Mouse (Mus musculus) left cerebral cortex, postnatal 25 days (tissue): ENCODE measurements at regions not wholly inside any gene's neighbourhood (a gene's known extent, or its start where the extent isn't known, plus 50 kb on each side); places are given as distances from the start of the nearest gene placed in this dataset.

Experiments
- DNase-seq, 2 experiments: peaks; one replicate each; pipeline ENCODE4 v3.0.0; 2022; ENCODE audit warnings: low spot score in 2 of 2, mixed read lengths in 1 of 2
- intact Hi-C: fragments of 180-260 bp; cut with DNase I; formaldehyde crosslinking; loops from one replicate; pipeline ENCODE4 v1.15.1; 2025

DNA sequence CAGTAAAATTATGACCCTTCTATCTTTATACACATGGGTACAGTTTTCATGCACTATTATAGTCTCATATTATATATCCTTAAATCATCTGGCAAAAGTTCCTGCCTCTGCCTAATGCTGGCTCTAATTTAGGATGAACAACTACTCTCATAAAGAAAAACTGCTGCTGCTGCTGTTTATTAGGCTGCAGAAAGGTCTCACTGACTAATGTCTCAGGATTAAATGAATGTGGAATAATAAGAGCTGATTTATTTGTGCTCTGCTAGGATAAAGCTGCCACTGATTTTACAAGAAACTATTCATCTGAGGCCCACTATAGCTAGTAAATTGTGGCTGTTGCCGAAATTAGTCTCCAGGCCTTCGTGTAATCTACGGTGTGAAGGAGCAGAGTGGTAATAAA, 590.0 kb downstream of the Psat1 start:
- intact Hi-C loops = no loop called here

DNA sequence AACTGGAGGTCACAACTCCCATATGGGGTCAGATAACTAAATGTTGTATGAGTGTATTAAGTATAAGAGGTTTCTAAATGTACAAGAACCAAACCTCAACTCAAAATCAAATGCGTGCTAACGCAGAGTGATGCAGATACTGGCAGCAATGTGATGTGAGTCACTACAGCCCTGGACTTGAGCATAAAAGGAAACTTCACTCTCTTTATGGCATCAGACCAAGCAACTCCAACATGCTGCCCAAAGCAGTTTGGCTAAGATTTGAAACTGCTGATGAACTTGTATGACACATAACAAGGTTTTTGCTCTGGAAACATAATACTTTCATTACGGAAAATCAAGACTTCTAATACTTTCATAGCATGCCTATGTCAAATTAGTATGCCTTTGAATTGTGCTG, 598.8 kb downstream of the Psat1 start:
- peak in 1 of 2 experiments; percentile 44 for DNase-seq
- intact Hi-C loops = no loop called here

More for the DNA sequence above, 590.0 kb downstream of the Psat1 start:
- no peak for DNase-seq

DNA sequence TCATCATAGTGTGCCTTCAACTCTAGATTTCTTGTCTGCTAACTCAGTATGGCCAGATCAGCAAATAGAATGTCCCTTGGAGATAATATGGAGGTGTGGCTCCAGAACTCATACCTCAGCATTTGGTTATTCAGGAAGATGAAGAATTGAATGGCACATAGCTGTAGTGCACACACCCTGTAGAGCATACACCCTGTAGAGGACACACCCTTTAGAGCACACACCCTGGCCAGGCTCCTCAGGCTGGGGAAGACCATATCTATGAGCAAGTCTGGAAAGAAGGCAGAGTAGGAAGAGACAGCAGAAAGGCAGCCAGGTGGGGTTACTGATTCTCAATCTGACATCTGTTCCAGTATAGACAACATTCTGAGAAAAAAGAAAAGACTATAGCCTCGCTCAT, 604.9 kb downstream of the Psat1 start:
- DNase-seq = no peak
- intact Hi-C loops = no loop called here

DNA sequence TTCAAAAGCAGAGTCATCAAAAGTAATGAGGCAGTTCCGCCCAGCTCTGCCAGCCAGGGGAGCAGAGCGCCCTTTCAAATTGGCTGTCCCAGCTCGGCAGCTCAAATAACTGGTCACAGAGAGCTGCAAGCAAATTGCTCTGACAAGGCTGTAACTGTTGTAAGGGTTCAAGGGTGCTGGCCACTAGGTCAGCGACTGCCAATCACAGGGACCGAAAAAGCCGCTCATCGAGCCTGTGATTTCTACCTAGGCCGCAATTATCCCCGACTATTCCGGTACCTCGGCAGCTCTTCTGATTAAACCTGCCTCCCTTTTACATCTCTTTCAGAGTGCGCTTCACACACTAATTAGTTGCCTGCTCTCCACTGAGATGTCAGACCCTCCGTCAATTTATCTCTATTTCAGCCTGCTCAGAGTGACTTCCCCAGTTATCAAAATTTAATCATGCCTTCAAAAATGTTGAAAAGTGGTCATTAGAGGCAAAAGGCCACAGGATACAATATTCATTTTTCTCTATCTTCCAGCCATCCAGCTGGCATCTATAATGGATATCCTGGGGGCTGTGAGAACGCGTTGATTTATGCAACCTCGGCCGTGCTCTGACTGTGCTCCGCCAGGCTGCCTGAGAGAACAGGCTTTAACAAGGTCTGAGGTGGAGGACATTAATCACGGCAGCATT, 606.7 kb downstream of the Psat1 start:
- peak; percentile 4 to 23 for DNase-seq
- intact Hi-C loops = no loop called here

DNA sequence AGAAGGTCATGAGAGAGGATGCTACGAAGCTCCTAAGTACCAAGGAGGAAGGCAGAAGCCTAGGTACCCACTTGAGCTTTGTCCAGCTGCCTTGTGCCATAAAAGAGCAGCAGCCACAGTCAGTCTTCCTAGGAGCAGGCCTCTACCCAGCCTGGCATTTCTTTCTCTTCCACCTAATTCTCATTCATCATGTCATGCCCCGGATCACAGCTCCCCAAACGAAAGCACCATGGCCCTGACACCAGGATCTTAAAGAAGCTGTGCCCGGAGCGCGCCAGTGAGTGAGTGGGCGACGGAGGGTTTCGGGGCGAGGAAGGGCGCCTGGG, 607.2 kb downstream of the Psat1 start:
- intact Hi-C loops = no loop called here
- no peak for DNase-seq

DNA sequence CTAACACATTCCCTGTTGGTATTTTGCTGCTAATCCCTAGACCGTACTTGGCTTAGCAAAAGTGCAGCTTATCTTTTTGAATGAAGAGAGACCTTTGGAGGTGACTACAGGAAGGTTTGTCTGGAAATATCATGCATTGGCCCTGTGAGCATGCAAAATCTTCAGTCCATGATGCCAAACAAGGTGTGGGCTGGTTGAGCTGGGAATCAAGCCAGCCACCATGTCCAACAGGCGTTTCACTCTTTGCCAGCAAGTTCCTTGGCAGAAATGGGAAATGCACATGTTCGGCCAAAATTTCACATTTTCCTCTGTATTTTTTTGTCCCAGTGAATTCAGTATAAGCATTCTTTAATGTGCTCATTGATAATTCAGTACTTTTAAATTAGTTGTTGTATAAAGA, 617.0 kb downstream of the Psat1 start:
- DNase-seq = peak; percentile 27 to 74

DNA sequence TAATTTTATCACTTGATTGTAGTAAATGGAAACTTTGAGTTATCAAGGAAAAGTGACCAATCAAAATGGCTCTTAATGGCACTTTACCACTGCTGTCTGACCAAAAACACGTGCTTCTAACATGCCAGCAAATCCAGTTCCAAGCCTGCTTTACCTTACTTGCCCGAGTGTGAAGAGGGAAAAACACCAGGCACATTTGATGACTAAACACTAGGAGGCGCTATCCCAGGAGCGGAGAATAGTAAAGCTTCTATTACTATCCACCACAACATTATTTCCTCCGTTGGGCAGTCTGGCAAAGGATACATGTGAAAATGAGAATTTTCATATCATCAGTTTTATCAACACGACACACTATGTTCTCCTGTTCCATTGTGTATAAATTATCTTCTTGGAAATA, 647.7 kb downstream of the Psat1 start:
- DNase-seq = no peak

More for the DNA sequence above, 617.0 kb downstream of the Psat1 start:
- intact Hi-C loops = no loop called here

DNA sequence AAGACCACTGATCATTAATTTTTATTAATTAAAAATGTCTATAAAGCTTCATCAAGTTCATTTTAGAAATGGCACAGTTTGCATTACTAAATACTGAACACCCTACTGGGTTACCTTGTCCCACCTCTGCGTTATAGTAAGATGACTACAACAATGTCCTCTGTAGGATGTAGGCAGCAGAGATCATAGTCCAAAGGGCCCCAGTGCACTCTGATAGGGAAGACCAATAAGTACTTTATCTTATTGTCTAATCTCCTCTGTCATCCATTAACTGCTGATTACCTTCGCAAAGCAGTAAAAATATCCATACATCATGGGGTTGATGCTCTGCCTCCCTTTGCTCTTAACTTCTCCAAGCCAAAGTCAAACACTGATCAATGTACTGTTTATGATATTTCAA, 662.1 kb downstream of the Psat1 start:
- DNase-seq = no peak
- intact Hi-C loops = no loop called here

More for the DNA sequence above, 647.7 kb downstream of the Psat1 start:
- intact Hi-C loops = no loop called here

DNA sequence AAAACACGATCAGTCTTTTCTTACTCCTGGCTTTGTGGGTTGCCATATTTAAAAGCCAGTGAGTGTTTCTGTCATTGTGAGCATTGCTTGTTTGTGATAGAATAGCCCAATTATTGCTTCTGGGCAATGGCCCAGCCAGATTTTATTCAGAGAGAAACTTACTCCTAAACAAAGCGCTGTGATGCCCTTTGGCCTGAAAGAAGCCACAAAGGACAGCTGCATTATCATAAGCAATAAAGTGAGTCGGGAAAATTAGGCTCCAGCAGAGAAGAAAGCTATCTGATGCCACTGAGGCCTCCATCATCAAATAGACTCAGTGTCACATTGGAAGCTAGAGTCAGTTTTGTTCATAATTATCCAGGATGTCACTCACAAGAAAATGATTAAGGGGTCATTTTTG, 644.9 kb upstream of the Tle4 start:
- no peak for DNase-seq
- intact Hi-C loops = no loop called here

DNA sequence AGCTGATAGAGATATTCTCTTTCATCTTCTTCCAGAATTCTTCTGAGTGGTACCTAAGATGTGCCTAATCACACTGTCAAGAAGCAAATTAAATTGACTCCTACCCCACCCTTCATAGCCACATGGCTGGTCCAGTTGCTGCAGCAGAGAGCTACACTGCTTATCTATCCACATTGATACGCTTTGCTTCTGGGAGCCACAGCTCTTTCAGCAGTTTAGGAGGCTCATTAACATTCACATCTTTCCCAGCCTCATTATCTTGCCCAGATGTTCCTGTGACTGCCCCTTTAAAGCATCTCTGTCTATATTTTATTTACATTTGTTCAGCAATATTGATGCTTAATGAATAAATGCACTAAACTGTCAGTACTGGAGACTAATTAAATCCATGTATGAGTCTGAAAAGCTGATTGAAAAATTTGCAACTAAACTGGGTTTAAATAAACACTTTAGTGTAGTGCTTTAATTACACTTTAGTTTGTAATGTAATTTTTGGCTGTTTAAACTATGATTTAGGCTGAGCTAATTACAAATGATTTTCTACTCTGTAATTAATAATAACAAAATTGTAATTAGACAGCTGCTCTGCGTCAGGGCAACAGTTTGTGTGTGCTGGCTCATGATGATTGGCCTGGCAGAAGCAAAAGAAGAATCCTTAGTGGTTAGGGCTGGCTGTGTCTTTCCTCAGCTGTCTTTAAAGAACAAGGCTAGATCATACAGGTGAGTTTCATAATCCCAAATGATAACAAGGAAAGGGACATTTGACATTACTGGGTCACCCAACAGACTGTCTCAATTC, 632.5 kb upstream of the Tle4 start:
- intact Hi-C loops = no loop called here
- no peak for DNase-seq

DNA sequence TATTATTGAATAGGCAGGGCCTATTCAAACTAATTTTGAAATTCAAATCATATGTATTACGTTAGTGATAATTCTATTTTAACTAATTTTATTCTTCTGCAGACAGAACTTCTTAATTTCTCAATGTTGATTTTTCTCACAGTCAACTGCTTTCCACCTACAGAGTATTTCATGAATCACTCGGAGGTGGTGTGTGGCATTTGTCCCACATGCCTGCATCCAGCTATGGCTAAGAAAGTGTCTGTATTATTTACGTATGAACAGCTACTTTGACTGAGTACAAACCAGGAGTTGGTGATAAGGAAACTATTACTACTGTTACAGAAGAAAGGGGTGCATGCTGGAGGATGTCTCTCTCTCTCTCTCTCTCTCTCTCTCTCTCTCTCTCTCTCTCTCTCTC, 619.5 kb upstream of the Tle4 start:
- intact Hi-C loops = no loop called here
- peak in 1 of 2 experiments; percentile 70 for DNase-seq

DNA sequence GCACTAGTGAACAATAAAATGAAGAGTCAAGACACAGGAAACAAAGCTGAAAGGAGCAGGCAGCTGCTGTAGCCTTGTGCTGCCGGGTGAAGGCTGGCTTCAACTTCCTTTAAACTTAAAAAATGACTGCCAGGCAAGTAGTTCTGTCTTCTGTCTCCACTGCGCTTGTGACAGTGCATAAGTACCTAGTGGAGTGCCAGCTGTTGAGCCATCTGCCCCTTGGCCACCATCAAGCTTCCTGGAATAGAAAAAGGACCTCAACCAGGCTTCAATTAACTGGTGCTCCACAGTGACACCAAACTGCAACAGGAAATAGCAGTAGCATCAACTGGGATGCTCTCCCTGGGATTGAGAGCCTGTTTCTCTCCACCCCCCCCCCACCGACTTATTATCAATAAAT, 616.8 kb upstream of the Tle4 start:
- DNase-seq = peak in 1 of 2 experiments; percentile 70
- intact Hi-C loops = no loop called here

DNA sequence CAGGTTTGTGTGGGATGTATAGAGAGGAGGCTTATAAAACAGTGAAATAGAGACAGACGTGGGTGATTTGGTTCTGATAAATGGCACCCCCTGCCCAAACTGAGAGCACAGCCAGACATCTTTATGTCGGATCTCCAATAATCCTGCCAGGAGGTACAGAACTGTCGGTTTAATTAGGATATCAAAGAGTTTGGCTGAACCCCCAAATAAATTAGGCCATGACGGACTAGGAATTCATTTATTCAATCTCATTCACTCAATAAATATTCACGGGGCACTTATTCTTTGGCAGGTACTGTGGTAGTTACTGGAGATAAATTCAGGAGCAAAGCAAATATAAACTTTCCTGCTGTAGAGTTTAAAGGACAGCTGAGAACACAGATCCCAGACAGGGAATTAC, 615.0 kb upstream of the Tle4 start:
- no peak for DNase-seq
- intact Hi-C loops = no loop called here

DNA sequence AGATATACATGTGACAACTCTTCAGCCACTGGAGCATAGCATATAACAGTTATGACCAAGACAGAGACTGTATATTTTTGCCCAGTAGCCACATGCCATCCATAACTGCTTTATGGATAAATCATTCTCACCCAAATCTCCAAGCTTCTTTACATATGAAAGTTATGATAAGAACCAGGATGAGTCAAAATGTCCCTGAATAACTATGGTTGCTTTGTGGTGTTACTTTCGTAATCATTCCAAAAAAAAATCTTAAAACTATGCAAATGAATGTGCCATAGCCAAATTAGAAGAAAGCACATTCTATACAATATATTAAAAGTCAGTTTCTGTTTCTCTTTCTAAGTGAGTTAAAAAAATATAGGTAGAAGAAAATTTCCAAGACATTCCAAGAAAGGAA, 605.2 kb upstream of the Tle4 start:
- peak in 1 of 2 experiments; percentile 38 for DNase-seq
- intact Hi-C loops = no loop called here

DNA sequence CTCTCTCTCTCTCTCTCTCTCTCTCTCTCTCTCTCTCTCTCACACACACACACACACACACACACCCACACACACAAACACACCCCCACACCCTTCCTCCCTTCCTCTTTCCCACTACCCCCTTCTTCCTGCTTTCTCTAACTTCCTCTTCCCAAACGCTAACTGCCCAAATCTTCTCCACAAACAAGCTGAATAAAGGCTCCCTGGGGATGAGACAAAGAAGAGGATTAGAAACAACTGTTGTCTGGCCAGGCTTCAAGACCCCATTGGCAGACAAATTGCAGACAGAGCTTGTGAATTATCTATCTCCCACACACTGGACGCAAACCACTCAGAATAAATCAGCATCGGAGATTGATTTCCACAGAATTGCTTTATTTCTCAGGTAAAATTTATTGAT, 603.4 kb upstream of the Tle4 start:
- intact Hi-C loops = no loop called here
- no peak for DNase-seq

DNA sequence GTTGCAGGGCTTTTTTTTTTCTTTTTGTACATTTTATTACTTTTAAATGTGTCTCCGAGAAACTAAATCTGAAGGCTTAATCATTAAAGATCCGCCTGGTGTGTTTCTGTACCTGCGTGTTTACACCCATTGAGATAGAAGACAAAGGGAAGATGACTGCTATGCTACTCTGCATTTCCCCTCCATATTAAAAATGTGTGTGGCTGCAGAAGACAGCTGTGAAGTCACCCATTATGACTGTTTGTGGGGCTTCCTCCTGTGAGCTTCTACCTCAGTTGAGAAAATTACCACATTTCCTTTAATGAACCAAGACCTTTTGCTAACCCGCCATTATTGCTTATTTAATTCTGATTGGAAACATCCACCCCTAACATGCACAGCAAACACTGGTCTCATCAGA, 602.9 kb upstream of the Tle4 start:
- intact Hi-C loops = no loop called here
- DNase-seq = no peak

DNA sequence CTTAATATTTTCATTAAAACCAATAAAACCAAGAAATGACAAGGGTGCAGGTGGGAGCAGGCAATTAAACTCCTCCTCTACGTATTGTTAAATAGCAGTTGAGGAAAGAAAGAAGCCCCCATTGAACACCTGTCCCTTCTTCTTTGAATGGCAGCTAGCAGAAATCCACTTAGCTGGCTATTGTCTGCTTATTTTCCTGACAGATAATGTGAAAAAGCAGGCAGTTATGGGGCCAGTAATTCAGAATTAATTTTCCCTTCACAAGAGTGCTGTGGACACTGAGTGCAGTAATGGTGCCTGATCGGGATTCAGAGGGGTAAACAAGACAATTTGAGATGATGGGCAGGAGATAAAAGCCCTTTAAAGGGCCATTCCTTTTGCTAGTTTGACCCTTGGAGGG, 602.5 kb upstream of the Tle4 start:
- intact Hi-C loops = no loop called here
- no peak for DNase-seq

DNA sequence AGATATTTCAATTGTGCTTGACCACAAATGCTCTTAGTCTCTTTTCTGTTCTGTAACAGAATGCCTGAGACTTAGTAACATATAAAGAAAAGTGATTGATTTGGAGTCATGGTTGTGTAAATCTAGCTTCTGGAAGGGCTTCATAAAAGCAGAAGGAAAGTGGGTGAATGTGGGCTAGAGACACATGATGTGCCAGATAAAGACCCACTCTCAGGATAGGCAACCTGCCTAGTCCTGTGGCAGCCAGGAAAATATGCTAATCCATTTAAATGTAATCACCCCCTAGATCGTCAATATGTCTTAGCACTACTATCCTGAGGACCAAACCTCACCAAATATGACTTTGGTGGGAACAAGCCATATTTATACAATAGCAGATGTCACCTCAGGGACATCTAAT, 601.8 kb upstream of the Tle4 start:
- intact Hi-C loops = no loop called here

DNA sequence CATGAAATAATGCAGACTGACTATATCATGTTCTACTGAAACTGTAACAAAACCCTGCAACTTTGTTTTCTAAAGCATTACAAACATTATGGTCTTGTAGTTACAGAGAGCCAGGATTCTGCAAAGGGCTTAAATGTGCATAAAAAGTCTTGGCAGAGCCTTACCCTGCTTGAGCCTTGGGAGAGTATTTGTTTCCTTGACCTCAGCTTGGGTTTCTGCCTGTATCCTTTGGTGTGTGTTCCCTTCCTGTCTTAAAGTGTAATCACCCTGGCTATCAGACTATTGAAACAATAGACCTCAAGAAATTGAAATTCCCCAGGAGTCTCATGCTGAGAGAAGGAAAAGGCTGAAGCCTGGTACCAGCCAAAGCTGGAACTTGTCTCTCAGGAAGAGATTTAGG, 577.4 kb upstream of the Tle4 start:
- peak in 1 of 2 experiments; percentile 15 for DNase-seq
- intact Hi-C loops = no loop called here

More for the DNA sequence above, 601.8 kb upstream of the Tle4 start:
- DNase-seq = peak in 1 of 2 experiments; percentile 67

DNA sequence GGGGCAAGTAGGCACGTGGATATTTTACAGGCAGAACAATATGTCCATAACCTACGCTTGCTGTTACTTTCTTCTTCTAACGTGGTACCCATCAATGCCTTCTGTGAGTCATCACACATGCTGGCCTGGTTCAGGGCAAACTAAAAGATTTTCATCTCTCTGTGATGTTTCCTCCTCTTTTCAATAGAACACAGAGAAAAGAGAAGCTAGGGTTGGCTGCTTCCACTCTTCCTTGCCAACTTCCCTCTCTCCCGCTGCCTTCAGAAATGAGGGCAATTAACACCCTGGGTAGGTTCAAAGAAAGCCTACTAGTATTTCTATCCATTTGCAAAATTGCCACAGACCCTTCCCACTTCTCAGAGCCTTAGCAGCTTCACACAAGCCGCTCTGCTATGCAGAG, 575.5 kb upstream of the Tle4 start:
- peak in 1 of 2 experiments; percentile 14 for DNase-seq
- intact Hi-C loops = no loop called here

DNA sequence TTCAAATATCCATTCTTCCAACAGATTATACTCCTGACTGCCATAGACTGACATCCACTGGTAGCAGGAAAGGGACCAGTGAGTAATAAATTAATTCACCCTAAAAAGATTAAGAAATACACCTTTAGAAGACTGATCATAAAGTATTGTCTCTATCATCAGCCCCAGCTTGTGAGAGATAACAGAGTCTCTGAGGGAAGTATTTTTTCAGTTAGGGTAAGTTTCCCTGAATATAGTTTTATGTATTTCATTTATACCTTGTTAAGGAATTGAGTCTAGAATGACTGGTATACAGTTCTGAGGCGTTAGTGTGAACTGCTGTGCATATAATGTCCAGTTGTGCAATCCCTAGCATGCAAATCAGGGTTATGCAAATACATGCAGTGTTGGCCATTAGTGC, 569.3 kb upstream of the Tle4 start:
- intact Hi-C loops = no loop called here

More for the DNA sequence above, 569.3 kb upstream of the Tle4 start:
- no peak for DNase-seq
